ENCODE assay signal across 8 mouse cellular contexts in genomic region chr14:13284091-13284844, GRCm38 (mm10). TPM values are rescaled to one million over a fixed set of nuclear protein-coding genes. Genes with fewer than 3 reads are reported as not detected.
DNase-seq lines count a peak whose midpoint lies in the region; ATAC-seq lines count a peak whose summit lies in the region.

TSS of gene Synpr (plus strand) at chr14:13284780.

- 4% methylated on average over 26 of the region's 27 CpGs for WGBS in lung, embryonic 16.5 days
- WGBS in midbrain, embryonic 12.5 days = 5% methylated on average over 27 of the region's 27 CpGs
- 5% methylated on average over 27 of the region's 27 CpGs for WGBS in stomach, embryonic 15.5 days

- H3K27ac ChIP-seq in lung, embryonic 16.5 days (ENCODE audit: low read length) = no peak within 1 kb of the TSS
- no peak within 1 kb of the TSS for H3K27ac ChIP-seq in midbrain, embryonic 12.5 days (replicated peaks)
- H3K27ac ChIP-seq in stomach, embryonic 15.5 days = no peak within 1 kb of the TSS

- no peaks in the 10 kb centered on the region for H3K36me3 ChIP-seq in lung, embryonic 16.5 days (ENCODE audit: control insufficient read depth, insufficient read depth, low read length)
- H3K36me3 ChIP-seq in midbrain, embryonic 12.5 days = no peaks in the 10 kb centered on the region
- no peaks in the 10 kb centered on the region for H3K36me3 ChIP-seq in stomach, embryonic 15.5 days

- H3K4me3 ChIP-seq in lung, embryonic 16.5 days (ENCODE audit: low read length) = peak within 1 kb of the TSS; percentile 44
- peak within 1 kb of the TSS; percentile 42 for H3K4me3 ChIP-seq in midbrain, embryonic 12.5 days
- peak within 1 kb of the TSS; percentile 37 for H3K4me3 ChIP-seq in stomach, embryonic 15.5 days (replicated peaks)

- H3K9ac ChIP-seq in lung, embryonic 16.5 days (ENCODE audit: low read length) = peak within 1 kb of the TSS; percentile 51
- H3K9ac ChIP-seq in midbrain, embryonic 12.5 days (replicated peaks) = peak within 1 kb of the TSS; percentile 59
- H3K9ac ChIP-seq in stomach, embryonic 15.5 days = no peak within 1 kb of the TSS

- H3K4me1 ChIP-seq in lung, embryonic 16.5 days (replicated peaks; ENCODE audit: control insufficient read depth, insufficient read depth, low read length) = no peaks in the 10 kb centered on the region
- H3K4me1 ChIP-seq in midbrain, embryonic 12.5 days = peaks cover 7% of the 10 kb centered on the region; the same call in 1 of the 2 replicates
- H3K4me1 ChIP-seq in stomach, embryonic 15.5 days = no peaks in the 10 kb centered on the region

- no peaks in the 10 kb centered on the region for H3K9me3 ChIP-seq in lung, embryonic 16.5 days (ENCODE audit: control insufficient read depth, low read length)
- no peaks in the 10 kb centered on the region for H3K9me3 ChIP-seq in midbrain, embryonic 12.5 days
- H3K9me3 ChIP-seq in stomach, embryonic 15.5 days = no peaks in the 10 kb centered on the region

- DNase-seq in lung, postnatal 36 days = no peak
- DNase-seq in cerebellum, postnatal 14 days = peak; percentile 95 to 96
- DNase-seq in frontal cortex, postnatal 14 days (ENCODE audit: low spot score in 2 of 2) = peak; percentile 59 to 63
- DNase-seq in layer of hippocampus, postnatal 36 days = peak; percentile 80 to 85
- DNase-seq in thymus, postnatal 10 days (ENCODE audit: low spot score in 2 of 2) = no peak

- peak; percentile 99 for ATAC-seq in lung, embryonic 16.5 days (ENCODE audit: low read depth)
- peak; percentile 100 for ATAC-seq in midbrain, embryonic 12.5 days (ENCODE audit: low FRiP score, low read depth)
- peak; percentile 99 for ATAC-seq in stomach, embryonic 15.5 days (ENCODE audit: insufficient read depth, low FRiP score, low read depth)

- H3K27me3 ChIP-seq in lung, embryonic 16.5 days (ENCODE audit: control insufficient read depth, insufficient read depth, low read depth, low read length) = no peaks in the 10 kb centered on the region; the same call in 1 of the 2 replicates
- peaks cover 7% of the 10 kb centered on the region for H3K27me3 ChIP-seq in midbrain, embryonic 12.5 days
- H3K27me3 ChIP-seq in stomach, embryonic 15.5 days (replicated peaks) = no peaks in the 10 kb centered on the region

- H3K4me2 ChIP-seq in lung, embryonic 16.5 days (ENCODE audit: low read depth, low read length) = peak within 1 kb of the TSS; percentile 70
- peak within 1 kb of the TSS; percentile 73 for H3K4me2 ChIP-seq in midbrain, embryonic 12.5 days (replicated peaks)
- peak within 1 kb of the TSS; percentile 64 for H3K4me2 ChIP-seq in stomach, embryonic 15.5 days

RNA-seq across cellular contexts. Expression of gene Synpr, which starts in this region (rescaled TPM):
- 1.2 and 1.6 TPM in 2 replicates for polyA plus RNA-seq in lung, embryonic 16.5 days (2015; fragmentation: Nextera tagmentation; extraction: Ambion mirVana)
- total RNA-seq in layer of hippocampus, postnatal 36 days (2021) = 100 to 1,000 TPM; 181 to 203 TPM
- 6.2 and 11.4 TPM in 2 replicates for polyA plus RNA-seq in midbrain, embryonic 12.5 days (2016; fragmentation: Nextera tagmentation; extraction: Ambion mirVana)
- polyA plus RNA-seq in stomach, embryonic 15.5 days (2015; fragmentation: Nextera tagmentation; extraction: Ambion mirVana) = 4.1 and 4.8 TPM in 2 replicates

Comparison
In these comparisons a context has a peak if more than half of its experiments do, and no peak if none do; other contexts are left out.
1. DNase-seq: peak in cerebellum, postnatal 14 days (2 of 2), frontal cortex, postnatal 14 days (2 of 2) and layer of hippocampus, postnatal 36 days (2 of 2); none in lung, postnatal 36 days (single experiment) and thymus, postnatal 10 days (0 of 2).
2. Peak in every context shown above with its lines, with median percentiles within 50 percentile points of each other: ATAC-seq, H3K4me2 ChIP-seq and H3K4me3 ChIP-seq.